Mouse (Mus musculus) CD4-positive helper T cell, adult 2 months (primary cell): ENCODE measurements around the gene Ermap.
A peak's percentile ranks its signal among the peaks of the same experiment; 100 is the strongest.

Source experiments
- DNase-seq: peaks from one replicate; pipeline ENCODE4 v3.0.0-alpha.2; 2012; ENCODE audit warnings: low read depth, missing footprints, low spot score

The Ermap gene

DNA sequence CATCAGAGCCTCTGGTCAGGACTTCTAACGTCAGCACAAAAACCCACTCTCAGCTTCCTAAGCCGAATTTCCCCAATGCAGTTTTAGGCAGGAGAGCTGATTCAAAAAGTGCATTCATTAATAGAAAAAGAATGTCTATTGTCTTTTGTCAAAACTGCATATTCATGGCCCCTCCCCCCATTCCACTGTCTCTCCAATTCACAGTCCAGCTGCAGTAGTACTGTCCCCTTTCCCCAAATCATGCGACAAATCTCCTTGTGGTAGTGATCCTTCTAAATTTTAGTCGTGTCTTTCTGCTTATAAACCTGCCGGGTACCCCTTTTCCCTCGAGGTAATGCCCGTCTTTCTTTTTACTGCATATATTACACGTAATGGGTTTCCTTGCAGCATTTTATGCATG lies 51.0 kb downstream of the Ermap start:
- DNase-seq: no peak

GRCm38 (mm10) chr4:119138171-119138570 lies 51.6 kb downstream of the Ermap start:
- DNase-seq: no peak

- no peak for DNase-seq
These were observed 52.5 kb downstream of the Ermap start for GRCm38 (mm10) chr4:119137313-119137712.

- no peak for DNase-seq
These were observed 56.0 kb downstream of the Ermap start for GRCm38 (mm10) chr4:119133860-119134259.

DNA sequence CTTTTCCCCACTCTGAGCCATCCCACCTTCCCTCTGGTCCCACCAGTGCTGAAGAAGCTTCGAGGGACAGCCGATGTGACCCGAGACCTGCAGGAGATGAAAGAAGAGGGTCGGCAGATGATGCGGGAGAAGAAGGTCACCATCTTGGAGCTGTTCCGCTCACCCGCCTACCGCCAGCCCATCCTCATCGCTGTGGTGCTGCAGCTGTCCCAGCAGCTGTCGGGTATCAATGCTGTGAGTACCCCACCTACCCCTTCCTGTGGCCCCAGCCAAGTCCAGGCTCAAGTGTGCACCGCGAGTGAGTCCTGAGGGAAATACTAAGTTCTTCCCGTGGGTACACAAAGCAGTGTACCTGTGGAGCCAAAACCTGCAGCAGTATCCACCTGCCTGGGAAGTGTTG lies 56.5 kb downstream of the Ermap start:
- no peak for DNase-seq

GRCm38 (mm10) chr4:119131189-119131910 lies 58.5 kb downstream of the Ermap start:
- no peak for DNase-seq

GRCm38 (mm10) chr4:119129096-119129495 lies 60.7 kb downstream of the Ermap start:
- DNase-seq: no peak

DNA sequence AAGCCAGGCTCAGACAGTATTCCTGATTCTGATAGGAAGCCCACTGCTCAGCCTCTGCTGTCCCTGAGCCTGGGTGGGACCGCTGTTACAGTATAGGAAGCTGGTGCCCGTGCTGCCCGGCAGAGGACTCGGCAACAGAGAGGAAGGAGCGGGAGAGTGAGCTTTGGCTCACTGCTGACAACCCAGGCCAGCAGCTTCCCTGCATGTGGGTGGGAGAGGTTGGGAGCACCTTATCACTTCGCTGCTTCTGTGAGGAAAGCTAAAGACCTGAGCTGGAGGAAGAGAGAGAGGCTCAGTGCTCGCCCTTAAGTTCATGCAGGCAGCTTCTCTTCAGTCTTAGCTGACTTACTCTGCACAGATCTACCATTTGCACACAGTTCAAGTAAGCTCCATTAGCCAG lies 61.3 kb downstream of the Ermap start:
- no peak for DNase-seq

DNA sequence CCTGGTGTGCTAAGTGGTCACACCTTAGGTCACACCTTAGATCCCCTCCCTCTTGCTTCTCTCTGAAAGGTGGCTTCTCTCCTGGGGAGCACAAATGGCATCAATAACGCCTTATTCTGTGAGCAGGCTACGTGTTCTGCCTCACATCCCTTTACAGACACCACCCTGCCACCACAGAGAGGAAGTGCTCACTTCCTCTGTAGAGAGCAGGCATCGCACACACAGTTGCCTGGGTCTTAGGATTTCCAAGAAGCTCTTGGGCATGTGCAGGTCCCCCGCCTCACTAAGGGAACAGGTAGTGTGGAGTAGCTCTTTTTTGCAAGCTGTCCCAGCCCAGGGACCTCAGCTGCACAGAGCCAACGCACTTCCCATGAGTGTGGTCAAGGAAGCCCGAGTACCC lies 62.6 kb downstream of the Ermap start:
- peak; percentile 86 for DNase-seq

DNA sequence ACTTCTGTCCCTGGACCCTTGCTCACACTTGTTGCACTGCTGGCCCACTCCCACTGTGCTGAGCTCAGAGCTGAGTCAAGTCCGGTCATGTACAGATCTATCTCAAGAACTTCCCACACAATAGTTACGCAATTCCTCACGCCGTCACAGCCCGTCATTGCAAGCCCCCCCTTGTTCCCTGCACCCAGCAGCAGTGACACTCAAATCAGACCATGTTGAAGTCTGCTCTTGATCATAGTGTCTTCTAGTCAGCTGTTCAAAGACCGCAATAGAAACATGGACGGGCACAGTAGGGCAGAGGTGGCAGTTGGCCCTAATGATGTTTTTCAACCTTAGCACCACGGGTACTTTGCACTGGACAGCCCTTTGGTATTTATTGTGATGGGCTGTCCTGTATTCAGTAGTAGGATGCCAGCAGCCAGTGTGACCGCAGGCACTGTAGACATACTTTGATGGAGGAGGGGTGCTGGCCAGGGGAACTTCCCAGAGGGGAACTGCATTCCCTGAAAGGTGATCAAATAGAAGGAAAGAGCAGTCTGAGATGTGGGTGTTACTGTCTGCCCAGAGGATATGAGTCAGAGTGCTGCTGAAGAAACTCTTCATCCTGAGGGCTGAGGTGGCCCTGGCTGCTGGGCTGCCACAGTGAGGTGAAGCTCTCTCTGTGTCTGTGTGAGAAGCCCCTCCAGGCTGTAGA lies 64.1 kb downstream of the Ermap start:
- DNase-seq: peak; percentile 57
